Mouse (Mus musculus): Measurements from ENCODE around the gene Ap2b1. TPM values are rescaled to one million over a fixed set of nuclear protein-coding genes. Genes with fewer than 3 reads are reported as not detected.

The Ap2b1 gene
- polyA plus RNA-seq, 1 experiment from 2014 or later, result 111 TPM

- Histone ChIP-seq H3K4me1 (replicated peaks) (no peaks in the 10 kb centered on the region), H3K27ac (no peak overlapping the region), H3K9ac (no peak overlapping the region), H3K4me3 (no peak overlapping the region), H3K36me3 (peaks cover 20% of the 10 kb centered on the region), H3K27me3 (no peaks in the 10 kb centered on the region), H3K9me3 (no peaks in the 10 kb centered on the region), H3K4me2 (no peak overlapping the region)
- WGBS, result 68% methylated on average over 3 of the region's 3 CpGs
- no peak for ATAC-seq (ENCODE audit: low FRiP score)
Measured at GRCm38 (mm10) chr11:83357421-83357820, 58.6 kb downstream of the Ap2b1 start.

- no peak overlapping the region for H3K9ac ChIP-seq
- WGBS, result 94% methylated on average over 6 of the region's 6 CpGs
- no peaks in the 10 kb centered on the region for H3K4me1 ChIP-seq (replicated peaks)
- H3K4me2 ChIP-seq, result no peak overlapping the region
- H3K9me3 ChIP-seq, result no peaks in the 10 kb centered on the region
- no peak overlapping the region for H3K4me3 ChIP-seq
- H3K27me3 ChIP-seq, result no peaks in the 10 kb centered on the region
- no peak overlapping the region for H3K27ac ChIP-seq
- peaks cover 43% of the 10 kb centered on the region for H3K36me3 ChIP-seq
- no peak for ATAC-seq (ENCODE audit: low FRiP score)
Measured at GRCm38 (mm10) chr11:83364656-83365055, 65.8 kb downstream of the Ap2b1 start.

DNA sequence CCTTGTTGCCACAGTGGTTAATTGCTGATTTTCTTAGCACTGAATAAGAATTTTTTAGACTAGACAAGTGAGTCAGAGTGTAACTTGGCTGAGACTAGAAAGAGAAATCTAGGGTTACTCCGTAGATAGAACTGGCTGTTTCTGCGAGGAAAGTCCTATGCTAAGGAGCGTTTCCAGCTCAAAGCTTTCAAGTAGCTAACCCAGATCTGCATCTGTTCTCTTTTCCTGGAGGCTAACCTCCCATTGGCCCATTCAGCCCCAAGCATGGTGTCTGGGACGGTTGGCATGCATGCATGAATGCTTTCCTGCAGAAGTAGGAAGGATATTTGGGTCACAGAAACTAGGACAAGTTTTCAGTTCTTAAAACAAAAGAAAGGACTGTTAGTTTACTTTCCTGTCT, 72.4 kb downstream of the Ap2b1 start:
- H3K9ac ChIP-seq, result no peak overlapping the region
- WGBS, result 89% methylated on average over 4 of the region's 4 CpGs
- ATAC-seq (ENCODE audit: low FRiP score), result no peak

DNA sequence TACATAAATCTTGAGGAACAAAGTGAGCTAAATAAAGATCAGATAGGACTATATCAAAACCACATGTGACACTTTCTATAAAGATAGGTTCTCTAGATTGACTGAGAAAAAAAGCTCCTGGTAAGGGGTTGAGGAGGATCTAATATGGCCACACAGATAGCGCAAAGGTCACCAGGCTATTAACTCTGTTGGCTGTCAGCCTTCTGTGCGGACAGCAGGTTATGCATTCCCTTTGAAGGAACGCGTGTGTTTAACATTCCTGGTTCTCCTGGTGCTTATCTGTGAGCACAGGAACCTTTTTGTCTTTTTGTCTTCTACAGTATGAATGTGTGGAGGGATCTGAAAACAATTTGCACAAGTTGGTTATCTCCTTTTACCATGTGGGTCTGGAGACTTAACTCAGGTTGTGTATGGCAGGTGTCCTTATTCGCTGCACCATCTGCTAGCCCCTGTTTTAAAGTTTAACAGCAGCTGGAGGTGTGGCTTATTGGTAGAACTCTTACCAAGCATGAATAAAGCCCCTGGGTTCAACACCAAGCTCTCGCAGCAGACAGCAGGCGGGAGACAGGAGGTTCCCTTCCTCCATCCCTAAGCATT, 81.0 kb downstream of the Ap2b1 start:
- Histone ChIP-seq H3K9ac (no peak overlapping the region), H3K36me3 (peaks cover 39% of the 10 kb centered on the region), H3K9me3 (no peaks in the 10 kb centered on the region), H3K4me1 (replicated peaks) (peaks cover 16% of the 10 kb centered on the region), H3K4me2 (no peak overlapping the region), H3K27me3 (no peaks in the 10 kb centered on the region), H3K4me3 (no peak overlapping the region), H3K27ac (no peak overlapping the region)
- 88% methylated on average over 7 of the region's 7 CpGs for WGBS
- no peak for ATAC-seq (ENCODE audit: low FRiP score)

More for the DNA sequence above, 72.4 kb downstream of the Ap2b1 start:
- H3K4me3 ChIP-seq, result no peak overlapping the region
- H3K36me3 ChIP-seq, result peaks cover 85% of the 10 kb centered on the region
- H3K4me1 ChIP-seq (replicated peaks), result no peaks in the 10 kb centered on the region
- H3K27me3 ChIP-seq, result no peaks in the 10 kb centered on the region
- no peak overlapping the region for H3K4me2 ChIP-seq
- no peak overlapping the region for H3K27ac ChIP-seq
- H3K9me3 ChIP-seq, result no peaks in the 10 kb centered on the region

- no peaks in the 10 kb centered on the region for H3K9me3 ChIP-seq
- WGBS, result 35% methylated on average over 9 of the region's 9 CpGs
- H3K36me3 ChIP-seq, result peaks cover 24% of the 10 kb centered on the region
- no peak overlapping the region for H3K4me3 ChIP-seq
- H3K9ac ChIP-seq, result no peak overlapping the region
- H3K4me1 ChIP-seq (replicated peaks), result peaks cover 19% of the 10 kb centered on the region
- H3K27me3 ChIP-seq, result no peaks in the 10 kb centered on the region
- H3K4me2 ChIP-seq, result no peak overlapping the region
- ATAC-seq (ENCODE audit: low FRiP score), result no peak
- peak overlapping the region; percentile 42 for H3K27ac ChIP-seq
Measured at GRCm38 (mm10) chr11:83382876-83383531, 84.2 kb downstream of the Ap2b1 start.

- no peaks in the 10 kb centered on the region for H3K27me3 ChIP-seq
- peaks cover 19% of the 10 kb centered on the region for H3K4me1 ChIP-seq (replicated peaks)
- H3K9me3 ChIP-seq, result no peaks in the 10 kb centered on the region
- 75% methylated on average over 1 of the region's 1 CpGs for whole genome bisulfite sequencing
- H3K27ac ChIP-seq, result peak overlapping the region; percentile 25; the same call in 1 of the 2 replicates
- no peak for ATAC-seq (ENCODE audit: low FRiP score)
- no peak overlapping the region for H3K4me3 ChIP-seq
- H3K4me2 ChIP-seq, result no peak overlapping the region
- no peak overlapping the region for H3K9ac ChIP-seq
- peaks cover 20% of the 10 kb centered on the region for H3K36me3 ChIP-seq
Measured at GRCm38 (mm10) chr11:83383532-83383887, 84.7 kb downstream of the Ap2b1 start.

DNA sequence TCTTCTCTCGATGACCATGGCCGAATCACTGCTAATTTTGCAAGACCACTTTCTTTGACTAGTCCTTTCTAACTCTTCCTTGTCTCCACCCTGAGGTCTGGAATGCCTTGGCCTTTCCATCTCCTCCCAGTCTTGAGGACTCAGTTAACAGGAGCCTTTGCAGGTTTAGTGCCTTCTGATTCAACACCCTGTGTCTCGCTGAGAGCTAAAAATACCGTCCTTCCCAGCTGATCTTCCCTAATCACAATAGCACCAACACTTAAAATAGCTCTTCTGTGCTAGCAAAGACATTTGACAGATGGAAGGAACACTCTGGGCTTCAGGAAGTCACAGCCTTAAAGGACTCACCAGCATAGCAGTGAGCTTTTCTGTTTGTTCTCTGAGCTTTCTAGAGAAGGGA, 94.2 kb downstream of the Ap2b1 start:
- no peak overlapping the region for H3K4me3 ChIP-seq
- H3K4me2 ChIP-seq, result no peak overlapping the region
- no peaks in the 10 kb centered on the region for H3K9me3 ChIP-seq
- no peaks in the 10 kb centered on the region for H3K27me3 ChIP-seq
- peaks cover 52% of the 10 kb centered on the region for H3K36me3 ChIP-seq
- H3K4me1 ChIP-seq (replicated peaks), result peaks cover 12% of the 10 kb centered on the region
- no peak overlapping the region for H3K9ac ChIP-seq
- ATAC-seq (ENCODE audit: low FRiP score), result no peak
- WGBS, result 93% methylated on average over 4 of the region's 4 CpGs
- no peak overlapping the region for H3K27ac ChIP-seq

DNA sequence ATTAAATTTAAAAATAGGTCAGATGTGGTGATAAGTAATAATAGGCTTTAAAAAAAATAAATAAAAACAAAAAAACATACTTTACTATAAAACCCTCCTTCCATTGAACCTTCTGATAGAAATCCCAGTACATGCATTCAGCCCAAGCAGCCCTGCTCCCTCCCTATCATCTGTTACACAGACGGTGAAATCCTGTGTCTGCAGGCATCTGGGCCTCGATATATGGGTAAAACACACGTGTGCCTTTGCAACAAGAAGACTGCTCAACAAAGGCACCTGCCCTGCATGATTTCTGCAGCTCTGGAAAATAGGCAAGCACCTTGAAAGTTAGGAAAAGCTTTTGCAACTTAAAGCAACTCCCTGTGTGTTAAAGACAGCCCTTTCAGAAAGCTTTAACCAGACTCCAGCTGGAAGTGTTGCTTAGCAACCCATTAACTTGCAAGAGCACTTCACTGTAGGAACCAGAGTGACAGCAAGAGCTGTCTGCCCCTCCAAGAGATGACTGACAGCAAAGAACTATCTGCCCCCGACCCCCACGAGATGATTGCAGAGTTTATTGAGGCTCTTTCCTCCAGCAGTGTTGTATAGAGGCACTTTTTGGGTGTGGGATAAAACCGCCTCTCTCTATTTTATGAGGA, 96.1 kb downstream of the Ap2b1 start:
- peaks cover 57% of the 10 kb centered on the region for H3K36me3 ChIP-seq
- H3K9me3 ChIP-seq, result no peaks in the 10 kb centered on the region
- H3K27me3 ChIP-seq, result no peaks in the 10 kb centered on the region
- H3K4me2 ChIP-seq, result no peak overlapping the region
- H3K4me1 ChIP-seq (replicated peaks), result peaks cover 12% of the 10 kb centered on the region
- WGBS, result 18% methylated on average over 6 of the region's 6 CpGs
- ATAC-seq (ENCODE audit: low FRiP score), result no peak
- no peak overlapping the region for H3K4me3 ChIP-seq
- no peak overlapping the region for H3K27ac ChIP-seq
- no peak overlapping the region for H3K9ac ChIP-seq

GRCm38 (mm10) chr11:83397626-83398025, 98.8 kb downstream of the Ap2b1 start:
- WGBS, result 93% methylated on average over 7 of the region's 7 CpGs
- Histone ChIP-seq H3K9ac (no peak overlapping the region), H3K36me3 (peaks cover 45% of the 10 kb centered on the region)

GRCm38 (mm10) chr11:83398724-83399123, 99.9 kb downstream of the Ap2b1 start:
- WGBS, result 80% methylated on average over 5 of the region's 5 CpGs
- peaks cover 49% of the 10 kb centered on the region for H3K36me3 ChIP-seq
- no peak overlapping the region for H3K27ac ChIP-seq

More at GRCm38 (mm10) chr11:83397626-83398025, 98.8 kb downstream of the Ap2b1 start:
- ATAC-seq (ENCODE audit: low FRiP score), result no peak
- no peaks in the 10 kb centered on the region for H3K9me3 ChIP-seq
- no peak overlapping the region for H3K27ac ChIP-seq
- no peak overlapping the region for H3K4me3 ChIP-seq
- H3K27me3 ChIP-seq, result no peaks in the 10 kb centered on the region
- no peak overlapping the region for H3K4me2 ChIP-seq
- H3K4me1 ChIP-seq (replicated peaks), result peaks cover 12% of the 10 kb centered on the region

DNA sequence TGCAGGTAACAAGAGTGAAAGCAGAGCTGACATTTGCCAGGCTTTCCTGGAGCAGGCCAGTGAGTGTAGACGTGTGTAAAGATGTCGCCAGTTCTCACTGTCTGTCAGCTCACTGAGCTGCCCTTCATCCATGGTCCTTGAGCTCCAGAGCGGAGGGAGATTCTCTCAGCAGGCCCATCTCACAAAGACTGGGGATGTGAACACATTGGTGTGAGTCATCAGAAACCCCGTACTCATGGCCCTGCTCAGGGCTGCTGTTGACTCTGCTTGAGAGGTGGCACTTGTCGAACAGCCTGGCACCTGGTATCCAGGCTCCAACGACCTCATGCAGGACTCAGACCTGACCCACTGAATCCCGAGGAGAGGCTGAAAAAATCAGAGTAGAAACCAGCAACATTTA, 105.0 kb downstream of the Ap2b1 start:
- Histone ChIP-seq H3K27me3 (no peaks in the 10 kb centered on the region), H3K9me3 (no peaks in the 10 kb centered on the region), H3K27ac (no peak overlapping the region), H3K4me3 (no peak overlapping the region), H3K4me1 (replicated peaks) (peaks cover under 1% of the 10 kb centered on the region; the same call in 1 of the 2 replicates), H3K4me2 (no peak overlapping the region), H3K36me3 (peaks cover 37% of the 10 kb centered on the region), H3K9ac (no peak overlapping the region)
- WGBS, result 86% methylated on average over 7 of the region's 7 CpGs
- no peak for ATAC-seq (ENCODE audit: low FRiP score)

More at GRCm38 (mm10) chr11:83398724-83399123, 99.9 kb downstream of the Ap2b1 start:
- H3K9me3 ChIP-seq, result no peaks in the 10 kb centered on the region
- H3K4me2 ChIP-seq, result no peak overlapping the region
- no peak overlapping the region for H3K9ac ChIP-seq
- no peaks in the 10 kb centered on the region for H3K27me3 ChIP-seq
- peaks cover 12% of the 10 kb centered on the region for H3K4me1 ChIP-seq (replicated peaks)
- H3K4me3 ChIP-seq, result no peak overlapping the region
- no peak for ATAC-seq (ENCODE audit: low FRiP score)

GRCm38 (mm10) chr11:83406391-83406790, 107.6 kb downstream of the Ap2b1 start:
- peaks cover 26% of the 10 kb centered on the region for H3K36me3 ChIP-seq
- ATAC-seq (ENCODE audit: low FRiP score), result no peak
- no peaks in the 10 kb centered on the region for H3K27me3 ChIP-seq
- WGBS, result 74% methylated on average over 3 of the region's 3 CpGs
- no peak overlapping the region for H3K27ac ChIP-seq
- H3K4me2 ChIP-seq, result no peak overlapping the region
- peaks cover 22% of the 10 kb centered on the region for H3K4me1 ChIP-seq (replicated peaks)
- no peak overlapping the region for H3K4me3 ChIP-seq
- no peak overlapping the region for H3K9ac ChIP-seq
- H3K9me3 ChIP-seq, result no peaks in the 10 kb centered on the region
